20 mouse cellular contexts compared by ENCODE assay signal in the genomic region with DNA sequence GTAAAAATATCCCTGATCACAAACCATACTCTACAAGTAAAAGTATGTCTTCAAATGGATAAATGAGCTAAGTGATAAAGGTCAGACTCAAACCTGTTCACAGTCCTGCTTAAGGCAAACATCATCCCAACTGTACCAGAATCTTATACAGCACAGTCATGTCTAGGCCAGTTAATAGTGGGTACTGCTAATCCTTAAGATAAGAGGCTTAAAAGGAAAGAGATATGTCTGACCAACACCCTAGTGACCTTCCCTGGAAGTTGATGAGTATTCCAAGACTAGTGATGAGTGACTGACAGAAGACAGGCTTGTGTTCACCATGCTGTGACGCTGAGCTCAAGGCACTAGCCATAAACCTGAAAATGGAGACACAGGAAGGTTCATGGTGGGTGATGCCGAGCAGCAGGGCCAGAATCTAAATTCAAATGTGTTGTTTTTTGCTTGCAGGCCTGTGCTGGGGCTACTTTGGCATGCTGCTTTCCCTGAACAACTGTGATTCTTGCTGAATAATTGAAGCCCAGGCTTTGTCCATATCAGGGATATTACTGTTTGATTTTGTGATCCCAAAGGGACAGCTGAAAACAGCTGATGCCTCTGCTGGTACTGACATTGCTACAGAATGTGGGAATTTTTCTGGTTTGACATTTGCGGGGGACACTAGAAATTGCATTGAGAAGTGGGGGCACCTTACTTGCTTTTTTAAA.
A peak's percentile ranks its signal among the peaks of the same experiment; 100 is the strongest.
DNase-seq lines count a peak whose midpoint lies in the region; ATAC-seq lines count a peak whose summit lies in the region.
"Had no signal": no experiment of that assay in that cellular context is flagged by ENCODE, and none has a peak within 500 bp of the region (broad histone marks: within the 10 kb centered on the region; RNA-seq: fewer than 3 reads in every experiment).

No protein-coding gene starts in this region.

- peak; percentile 21 for DNase-seq in hindbrain, embryonic 14.5 days (ENCODE audit: low spot score)
- no peak for DNase-seq in limb, embryonic 10.5 days (ENCODE audit: low spot score)
- DNase-seq: adrenal gland, postnatal 10 days; cerebellum, adult 18-20 months; cerebellum, adult 9-11 months; cerebellum, postnatal 36 days; forebrain, postnatal 0 days; gastrocnemius, postnatal 14 days; heart, adult 2 months; heart, postnatal 14 days had no signal

- no peaks in the 10 kb centered on the region for H3K36me3 ChIP-seq in hindbrain, embryonic 12.5 days
- no peaks in the 10 kb centered on the region for H3K36me3 ChIP-seq in hindbrain, embryonic 16.5 days (ENCODE audit: control insufficient read depth, insufficient read depth, low read length)
- no peaks in the 10 kb centered on the region for H3K36me3 ChIP-seq in neural tube, embryonic 12.5 days
- no peaks in the 10 kb centered on the region for H3K36me3 ChIP-seq in neural tube, embryonic 15.5 days
- no peaks in the 10 kb centered on the region for H3K36me3 ChIP-seq in hindbrain, embryonic 14.5 days (replicated peaks; ENCODE audit: control insufficient read depth, insufficient read depth)
- H3K36me3 ChIP-seq in midbrain, embryonic 16.5 days (ENCODE audit: control insufficient read depth, insufficient read depth, low read length) = no peaks in the 10 kb centered on the region
- H3K36me3 ChIP-seq in limb, embryonic 10.5 days = no peaks in the 10 kb centered on the region
- H3K36me3 ChIP-seq: embryonic facial prominence, embryonic 10.5 days; heart, embryonic 15.5 days had no signal

- H3K4me1 ChIP-seq in hindbrain, embryonic 12.5 days = peaks cover 6% of the 10 kb centered on the region; the same call in 1 of the 2 replicates
- no peaks in the 10 kb centered on the region for H3K4me1 ChIP-seq in hindbrain, embryonic 16.5 days (ENCODE audit: control insufficient read depth, insufficient read depth, low read depth, low read length)
- H3K4me1 ChIP-seq in neural tube, embryonic 12.5 days = no peaks in the 10 kb centered on the region
- peaks cover 8% of the 10 kb centered on the region; the same call in 1 of the 2 replicates for H3K4me1 ChIP-seq in neural tube, embryonic 15.5 days
- H3K4me1 ChIP-seq in hindbrain, embryonic 14.5 days (replicated peaks; ENCODE audit: control insufficient read depth, insufficient read depth, low read length) = peaks cover 16% of the 10 kb centered on the region
- no peaks in the 10 kb centered on the region; the same call in 1 of the 2 replicates for H3K4me1 ChIP-seq in midbrain, embryonic 16.5 days (ENCODE audit: control insufficient read depth, insufficient read depth, low read length)
- H3K4me1 ChIP-seq in limb, embryonic 10.5 days = no peaks in the 10 kb centered on the region
- H3K4me1 ChIP-seq: embryonic facial prominence, embryonic 10.5 days; forebrain, embryonic 13.5 days; heart, embryonic 15.5 days had no signal

- peak; percentile 80 for ATAC-seq in hindbrain, embryonic 12.5 days (ENCODE audit: low FRiP score)
- no peak for ATAC-seq in hindbrain, embryonic 16.5 days
- ATAC-seq in neural tube, embryonic 12.5 days (ENCODE audit: low FRiP score, low read depth) = peak; percentile 73
- ATAC-seq in neural tube, embryonic 15.5 days (ENCODE audit: low FRiP score) = no peak; the same call in 1 of the 2 replicates
- peak; percentile 71; the same call in 1 of the 2 replicates for ATAC-seq in hindbrain, embryonic 14.5 days (ENCODE audit: low FRiP score)
- ATAC-seq in midbrain, embryonic 16.5 days = peak; percentile 83
- ATAC-seq in cerebellum, adult (ENCODE audit: insufficient number of reproducible peaks, low FRiP score, low TSS enrichment) = no peak
- ATAC-seq: forebrain, embryonic 13.5 days; forebrain, postnatal 0 days had no signal

- no peaks in the 10 kb centered on the region for H3K27me3 ChIP-seq in hindbrain, embryonic 12.5 days
- H3K27me3 ChIP-seq in hindbrain, embryonic 16.5 days (replicated peaks; ENCODE audit: control insufficient read depth, insufficient read depth, low read length) = no peaks in the 10 kb centered on the region
- H3K27me3 ChIP-seq in neural tube, embryonic 12.5 days (replicated peaks) = no peaks in the 10 kb centered on the region
- no peaks in the 10 kb centered on the region for H3K27me3 ChIP-seq in neural tube, embryonic 15.5 days (replicated peaks)
- no peaks in the 10 kb centered on the region for H3K27me3 ChIP-seq in hindbrain, embryonic 14.5 days (ENCODE audit: control insufficient read depth, insufficient read depth, low read length)
- no peaks in the 10 kb centered on the region for H3K27me3 ChIP-seq in midbrain, embryonic 16.5 days (ENCODE audit: control insufficient read depth, insufficient read depth, low read depth, low read length)
- no peaks in the 10 kb centered on the region for H3K27me3 ChIP-seq in limb, embryonic 10.5 days (ENCODE audit: low read depth, poor library complexity, severe bottlenecking)
- H3K27me3 ChIP-seq: forebrain, embryonic 13.5 days; heart, embryonic 15.5 days had no signal

- peak overlapping the region; percentile 70 for H3K27ac ChIP-seq in hindbrain, embryonic 12.5 days
- no peak overlapping the region for H3K27ac ChIP-seq in hindbrain, embryonic 16.5 days (ENCODE audit: low read depth, low read length)
- peak overlapping the region; percentile 5; the same call in 1 of the 2 replicates for H3K27ac ChIP-seq in neural tube, embryonic 12.5 days
- no peak overlapping the region for H3K27ac ChIP-seq in neural tube, embryonic 15.5 days (replicated peaks)
- peak overlapping the region; percentile 18 for H3K27ac ChIP-seq in hindbrain, embryonic 14.5 days
- H3K27ac ChIP-seq in midbrain, embryonic 16.5 days (ENCODE audit: low read length) = 0 out of 2 replicates have a peak overlapping the region, but pooled peaks have one; percentile 3
- H3K27ac ChIP-seq in limb, embryonic 10.5 days = no peak overlapping the region
- H3K27ac ChIP-seq: embryonic facial prominence, embryonic 10.5 days; forebrain, embryonic 13.5 days; heart, adult 2 months; heart, embryonic 15.5 days had no signal

- H3K9ac ChIP-seq in hindbrain, embryonic 12.5 days = no peak overlapping the region
- H3K9ac ChIP-seq in hindbrain, embryonic 16.5 days (ENCODE audit: low read depth, low read length) = no peak overlapping the region
- no peak overlapping the region for H3K9ac ChIP-seq in neural tube, embryonic 12.5 days
- no peak overlapping the region for H3K9ac ChIP-seq in neural tube, embryonic 15.5 days (replicated peaks)
- H3K9ac ChIP-seq in hindbrain, embryonic 14.5 days = no peak overlapping the region
- H3K9ac ChIP-seq in midbrain, embryonic 16.5 days (ENCODE audit: low read depth, low read length) = no peak overlapping the region
- H3K9ac ChIP-seq: forebrain, embryonic 13.5 days; forebrain, postnatal 0 days; heart, embryonic 15.5 days had no signal

- no peak overlapping the region for H3K4me3 ChIP-seq in hindbrain, embryonic 12.5 days
- no peak overlapping the region for H3K4me3 ChIP-seq in hindbrain, embryonic 16.5 days (ENCODE audit: low read length)
- H3K4me3 ChIP-seq in neural tube, embryonic 12.5 days = no peak overlapping the region
- no peak overlapping the region for H3K4me3 ChIP-seq in neural tube, embryonic 15.5 days (replicated peaks)
- H3K4me3 ChIP-seq in hindbrain, embryonic 14.5 days (replicated peaks; ENCODE audit: low read length) = no peak overlapping the region
- no peak overlapping the region for H3K4me3 ChIP-seq in midbrain, embryonic 16.5 days (ENCODE audit: low read depth, low read length)
- H3K4me3 ChIP-seq in limb, embryonic 10.5 days = no peak overlapping the region
- H3K4me3 ChIP-seq: embryonic facial prominence, embryonic 10.5 days; forebrain, embryonic 13.5 days; heart, adult 2 months; heart, embryonic 15.5 days had no signal

- no peak overlapping the region for H3K4me2 ChIP-seq in hindbrain, embryonic 12.5 days (replicated peaks)
- H3K4me2 ChIP-seq in hindbrain, embryonic 16.5 days (ENCODE audit: low read length) = no peak overlapping the region
- no peak overlapping the region for H3K4me2 ChIP-seq in neural tube, embryonic 12.5 days (replicated peaks)
- H3K4me2 ChIP-seq in neural tube, embryonic 15.5 days = no peak overlapping the region
- H3K4me2 ChIP-seq in hindbrain, embryonic 14.5 days (replicated peaks) = no peak overlapping the region
- H3K4me2 ChIP-seq in midbrain, embryonic 16.5 days (ENCODE audit: low read length) = no peak overlapping the region
- H3K4me2 ChIP-seq: forebrain, embryonic 13.5 days; heart, embryonic 11.5 days; heart, embryonic 15.5 days had no signal

- WGBS in hindbrain, embryonic 12.5 days = 68% methylated on average over 3 of the region's 3 CpGs
- 52% methylated on average over 3 of the region's 3 CpGs for WGBS in hindbrain, embryonic 16.5 days
- 66% methylated on average over 3 of the region's 3 CpGs for WGBS in neural tube, embryonic 12.5 days
- 47% methylated on average over 3 of the region's 3 CpGs for WGBS in neural tube, embryonic 15.5 days
- 50% methylated on average over 3 of the region's 3 CpGs for WGBS in hindbrain, embryonic 14.5 days
- WGBS in midbrain, embryonic 16.5 days = 61% methylated on average over 3 of the region's 3 CpGs
- WGBS in limb, embryonic 10.5 days = 86% methylated on average over 3 of the region's 3 CpGs

- H3K9me3 ChIP-seq in hindbrain, embryonic 12.5 days (replicated peaks) = no peaks in the 10 kb centered on the region
- H3K9me3 ChIP-seq in hindbrain, embryonic 16.5 days (ENCODE audit: control insufficient read depth, low read length) = no peaks in the 10 kb centered on the region
- no peaks in the 10 kb centered on the region for H3K9me3 ChIP-seq in neural tube, embryonic 12.5 days
- H3K9me3 ChIP-seq in neural tube, embryonic 15.5 days (replicated peaks) = no peaks in the 10 kb centered on the region
- H3K9me3 ChIP-seq in hindbrain, embryonic 14.5 days (ENCODE audit: control insufficient read depth, low read length) = no peaks in the 10 kb centered on the region
- H3K9me3 ChIP-seq in midbrain, embryonic 16.5 days (replicated peaks; ENCODE audit: control insufficient read depth, low read length, poor library complexity, severe bottlenecking) = no peaks in the 10 kb centered on the region
- no peaks in the 10 kb centered on the region for H3K9me3 ChIP-seq in limb, embryonic 10.5 days (replicated peaks)
- H3K9me3 ChIP-seq: embryonic facial prominence, embryonic 10.5 days; forebrain, embryonic 13.5 days; heart, embryonic 15.5 days had no signal

Comparison
In these comparisons a context has a peak if more than half of its experiments do, and no peak if none do; other contexts are left out.
1. ATAC-seq: peak in hindbrain, embryonic 12.5 days (single experiment), neural tube, embryonic 12.5 days (single experiment), hindbrain, embryonic 14.5 days (single experiment) and midbrain, embryonic 16.5 days (single experiment); none in hindbrain, embryonic 16.5 days (single experiment), neural tube, embryonic 15.5 days (single experiment) and cerebellum, adult (single experiment).
2. H3K27ac ChIP-seq: peak in hindbrain, embryonic 12.5 days (single experiment), neural tube, embryonic 12.5 days (single experiment), hindbrain, embryonic 14.5 days (single experiment) and midbrain, embryonic 16.5 days (single experiment); none in hindbrain, embryonic 16.5 days (single experiment), neural tube, embryonic 15.5 days (single experiment) and limb, embryonic 10.5 days (single experiment).